In genomic region chr4:4518741-4519140, GRCm38 (mm10) we compare ENCODE assay signal across 31 mouse cellular contexts.
"Had no signal": no experiment of that assay in that cellular context is flagged by ENCODE, and none has a peak within 500 bp of the region (broad histone marks: within the 10 kb centered on the region; RNA-seq: fewer than 3 reads in every experiment).

No protein-coding gene starts in this region.

- H3K36me3 ChIP-seq: limb, embryonic 10.5 days; limb, embryonic 12.5 days; limb, embryonic 13.5 days; limb, embryonic 15.5 days; liver, embryonic 12.5 days; liver, embryonic 13.5 days; liver, embryonic 15.5 days; lung, embryonic 15.5 days; midbrain, embryonic 10.5 days; midbrain, embryonic 12.5 days; midbrain, embryonic 13.5 days; midbrain, embryonic 15.5 days; neural tube, embryonic 12.5 days had no signal

- H3K4me1 ChIP-seq: limb, embryonic 10.5 days; limb, embryonic 12.5 days; limb, embryonic 13.5 days; limb, embryonic 15.5 days; liver, embryonic 12.5 days; liver, embryonic 13.5 days; liver, embryonic 15.5 days; lung, embryonic 15.5 days; megakaryocyte, embryonic 14.5 days; midbrain, embryonic 10.5 days; midbrain, embryonic 12.5 days; midbrain, embryonic 13.5 days; midbrain, embryonic 15.5 days; neural tube, embryonic 12.5 days had no signal

- H3K27me3 ChIP-seq: limb, embryonic 12.5 days; limb, embryonic 13.5 days; limb, embryonic 15.5 days; liver, embryonic 12.5 days; liver, embryonic 13.5 days; liver, embryonic 15.5 days; lung, embryonic 15.5 days; megakaryocyte, embryonic 14.5 days; midbrain, embryonic 12.5 days; midbrain, embryonic 13.5 days; midbrain, embryonic 15.5 days; neural tube, embryonic 12.5 days had no signal

- H3K9ac ChIP-seq: limb, embryonic 12.5 days; limb, embryonic 13.5 days; limb, embryonic 15.5 days; liver, embryonic 12.5 days; liver, embryonic 13.5 days; liver, embryonic 14.5 days; liver, embryonic 15.5 days; liver, postnatal 0 days; lung, embryonic 14.5 days; lung, embryonic 15.5 days; midbrain, embryonic 12.5 days; midbrain, embryonic 13.5 days; midbrain, embryonic 15.5 days; neural tube, embryonic 12.5 days had no signal

- H3K9me3 ChIP-seq: limb, embryonic 10.5 days; limb, embryonic 12.5 days; limb, embryonic 13.5 days; limb, embryonic 15.5 days; liver, embryonic 12.5 days; liver, embryonic 13.5 days; liver, embryonic 15.5 days; lung, embryonic 15.5 days; megakaryocyte, embryonic 14.5 days; midbrain, embryonic 10.5 days; midbrain, embryonic 12.5 days; midbrain, embryonic 13.5 days; midbrain, embryonic 15.5 days; neural tube, embryonic 12.5 days had no signal

- H3K4me3 ChIP-seq: left cerebral cortex, adult 2 months; limb, embryonic 10.5 days; limb, embryonic 12.5 days; limb, embryonic 13.5 days; limb, embryonic 15.5 days; liver, embryonic 12.5 days; liver, embryonic 13.5 days; liver, embryonic 15.5 days; lung, embryonic 15.5 days; megakaryocyte, embryonic 14.5 days; midbrain, embryonic 10.5 days; midbrain, embryonic 12.5 days; midbrain, embryonic 13.5 days; midbrain, embryonic 15.5 days; myocyte; neural tube, embryonic 12.5 days had no signal

- ATAC-seq: liver, embryonic 12.5 days; liver, postnatal 0 days; lung, postnatal 0 days; midbrain, embryonic 13.5 days; midbrain, embryonic 15.5 days; midbrain, embryonic 16.5 days had no signal

- H3K4me2 ChIP-seq: limb, embryonic 12.5 days; limb, embryonic 13.5 days; limb, embryonic 15.5 days; liver, embryonic 11.5 days; liver, embryonic 12.5 days; liver, embryonic 13.5 days; liver, embryonic 15.5 days; lung, embryonic 14.5 days; lung, embryonic 15.5 days; midbrain, embryonic 12.5 days; midbrain, embryonic 13.5 days; midbrain, embryonic 15.5 days; neural tube, embryonic 12.5 days had no signal

- DNase-seq: left cerebral cortex, postnatal 4 days; liver; liver, embryonic 13.5 days; liver, postnatal 0 days; lung, adult 18-20 months; lung, adult 2 months; lung, embryonic 14.5 days; lung, postnatal 10 days; lung, postnatal 14 days; lung, postnatal 36 days; lung, postnatal 4 days had no signal

- H3K27ac ChIP-seq: left cerebral cortex, adult 2 months; limb, embryonic 10.5 days; limb, embryonic 12.5 days; limb, embryonic 13.5 days; limb, embryonic 15.5 days; liver, embryonic 12.5 days; liver, embryonic 13.5 days; liver, embryonic 14.5 days; liver, embryonic 15.5 days; lung, embryonic 15.5 days; macrophage; midbrain, embryonic 10.5 days; midbrain, embryonic 12.5 days; midbrain, embryonic 13.5 days; midbrain, embryonic 15.5 days; neural tube, embryonic 12.5 days had no signal
